17 mouse cellular contexts compared by ENCODE assay signal in genomic region chr9:9101482-9102157, GRCm38 (mm10).
DNase-seq lines count a peak whose midpoint lies in the region; ATAC-seq lines count a peak whose summit lies in the region.
"Had no signal": no experiment of that assay in that cellular context is flagged by ENCODE, and none has a peak within 500 bp of the region (broad histone marks: within the 10 kb centered on the region; RNA-seq: fewer than 3 reads in every experiment).

No protein-coding gene starts in this region.

- H3K4me3 ChIP-seq in hindbrain, embryonic 13.5 days, result no peak overlapping the region
- no peak overlapping the region for H3K4me3 ChIP-seq in hindbrain, embryonic 10.5 days
- H3K4me3 ChIP-seq in midbrain, embryonic 15.5 days, result no peak overlapping the region
- H3K4me3 ChIP-seq in midbrain, embryonic 14.5 days (replicated peaks; ENCODE audit: low read depth, low read length), result no peak overlapping the region
- no peak overlapping the region for H3K4me3 ChIP-seq in forebrain, embryonic 11.5 days (ENCODE audit: low read depth, low read length)
- H3K4me3 ChIP-seq: intestine, embryonic 15.5 days; liver, embryonic 13.5 days; midbrain, embryonic 12.5 days had no signal

- no peak for DNase-seq in hindbrain, embryonic 10.5 days (ENCODE audit: low spot score)
- no peak for DNase-seq in midbrain, embryonic 14.5 days
- DNase-seq in ZHBTc4 (ENCODE audit: low read depth, low spot score), result peak; percentile 64
- peak; percentile 15 to 18 for DNase-seq in left cerebral cortex, postnatal 14 days (ENCODE audit: low spot score in 2 of 2)
- DNase-seq in forebrain, embryonic 11.5 days (ENCODE audit: low spot score), result no peak
- DNase-seq in cerebellum, adult 18-20 months, result no peak
- DNase-seq: B cell, adult 2 months; cerebellum, adult 11 months; heart, adult 18-20 months; heart, postnatal 10 days; liver, embryonic 13.5 days had no signal

- WGBS in hindbrain, embryonic 13.5 days, result 76% methylated on average over 12 of the region's 12 CpGs
- WGBS in hindbrain, embryonic 10.5 days, result 80% methylated on average over 12 of the region's 12 CpGs
- WGBS in midbrain, embryonic 15.5 days, result 68% methylated on average over 12 of the region's 12 CpGs
- WGBS in midbrain, embryonic 14.5 days, result 65% methylated on average over 12 of the region's 12 CpGs
- WGBS in forebrain, embryonic 11.5 days, result 82% methylated on average over 12 of the region's 12 CpGs

- no peaks in the 10 kb centered on the region for H3K9me3 ChIP-seq in hindbrain, embryonic 13.5 days
- no peaks in the 10 kb centered on the region for H3K9me3 ChIP-seq in hindbrain, embryonic 10.5 days
- no peaks in the 10 kb centered on the region for H3K9me3 ChIP-seq in midbrain, embryonic 15.5 days
- H3K9me3 ChIP-seq in midbrain, embryonic 14.5 days (ENCODE audit: control insufficient read depth, low read length), result no peaks in the 10 kb centered on the region
- H3K9me3 ChIP-seq in forebrain, embryonic 11.5 days (ENCODE audit: control insufficient read depth, low read length), result no peaks in the 10 kb centered on the region
- H3K9me3 ChIP-seq: intestine, embryonic 15.5 days; liver, embryonic 13.5 days; midbrain, embryonic 12.5 days had no signal

- no peak overlapping the region for H3K27ac ChIP-seq in hindbrain, embryonic 13.5 days
- H3K27ac ChIP-seq in hindbrain, embryonic 10.5 days, result no peak overlapping the region
- no peak overlapping the region for H3K27ac ChIP-seq in midbrain, embryonic 15.5 days
- no peak overlapping the region for H3K27ac ChIP-seq in midbrain, embryonic 14.5 days (replicated peaks; ENCODE audit: low read depth, low read length)
- H3K27ac ChIP-seq in forebrain, embryonic 11.5 days (ENCODE audit: low read depth, low read length), result no peak overlapping the region
- H3K27ac ChIP-seq: intestine, embryonic 15.5 days; kidney, postnatal 0 days; liver, embryonic 13.5 days; midbrain, embryonic 12.5 days had no signal

- H3K27me3 ChIP-seq in hindbrain, embryonic 13.5 days, result no peaks in the 10 kb centered on the region
- H3K27me3 ChIP-seq in hindbrain, embryonic 10.5 days (ENCODE audit: insufficient read depth, poor library complexity, severe bottlenecking), result no peaks in the 10 kb centered on the region
- no peaks in the 10 kb centered on the region for H3K27me3 ChIP-seq in midbrain, embryonic 15.5 days (replicated peaks)
- no peaks in the 10 kb centered on the region for H3K27me3 ChIP-seq in midbrain, embryonic 14.5 days (ENCODE audit: control insufficient read depth, insufficient read depth, low read length)
- H3K27me3 ChIP-seq in forebrain, embryonic 11.5 days (ENCODE audit: control insufficient read depth, insufficient read depth, low read length), result no peaks in the 10 kb centered on the region
- H3K27me3 ChIP-seq: intestine, embryonic 15.5 days; liver, embryonic 13.5 days; midbrain, embryonic 12.5 days had no signal

- peak; percentile 46; the same call in 1 of the 2 replicates for ATAC-seq in hindbrain, embryonic 13.5 days (ENCODE audit: low FRiP score)
- peak; percentile 48 for ATAC-seq in midbrain, embryonic 15.5 days (replicated peaks)
- no peak for ATAC-seq in midbrain, embryonic 14.5 days (ENCODE audit: low FRiP score, low TSS enrichment)
- no peak for ATAC-seq in forebrain, embryonic 11.5 days (replicated peaks; ENCODE audit: low FRiP score)
- ATAC-seq: activated CD4-positive, CD25-positive, alpha-beta regulatory T cell, adult 4 months; intestine, embryonic 15.5 days had no signal

- H3K4me1 ChIP-seq in hindbrain, embryonic 13.5 days (replicated peaks), result no peaks in the 10 kb centered on the region
- no peaks in the 10 kb centered on the region for H3K4me1 ChIP-seq in hindbrain, embryonic 10.5 days (replicated peaks)
- no peaks in the 10 kb centered on the region for H3K4me1 ChIP-seq in midbrain, embryonic 15.5 days
- H3K4me1 ChIP-seq in midbrain, embryonic 14.5 days (ENCODE audit: control insufficient read depth, insufficient read depth, low read length), result no peaks in the 10 kb centered on the region
- no peaks in the 10 kb centered on the region for H3K4me1 ChIP-seq in forebrain, embryonic 11.5 days (replicated peaks; ENCODE audit: control insufficient read depth, insufficient read depth, low read length)
- H3K4me1 ChIP-seq: intestine, embryonic 15.5 days; liver, embryonic 13.5 days; midbrain, embryonic 12.5 days had no signal

- H3K9ac ChIP-seq in hindbrain, embryonic 13.5 days, result no peak overlapping the region
- H3K9ac ChIP-seq in midbrain, embryonic 15.5 days, result no peak overlapping the region
- no peak overlapping the region for H3K9ac ChIP-seq in midbrain, embryonic 14.5 days (replicated peaks; ENCODE audit: low read length)
- no peak overlapping the region for H3K9ac ChIP-seq in forebrain, embryonic 11.5 days (ENCODE audit: low read length)
- H3K9ac ChIP-seq: intestine, embryonic 15.5 days; liver, embryonic 13.5 days; midbrain, embryonic 12.5 days had no signal

- intact Hi-C loops in left cerebral cortex, postnatal 14 days (cut with DNase I), result no loop called here

- H3K36me3 ChIP-seq in hindbrain, embryonic 13.5 days, result no peaks in the 10 kb centered on the region
- no peaks in the 10 kb centered on the region for H3K36me3 ChIP-seq in hindbrain, embryonic 10.5 days
- no peaks in the 10 kb centered on the region for H3K36me3 ChIP-seq in midbrain, embryonic 15.5 days (replicated peaks)
- no peaks in the 10 kb centered on the region for H3K36me3 ChIP-seq in midbrain, embryonic 14.5 days (ENCODE audit: control insufficient read depth, insufficient read depth, low read length)
- H3K36me3 ChIP-seq in forebrain, embryonic 11.5 days (ENCODE audit: control insufficient read depth, insufficient read depth, low read length), result no peaks in the 10 kb centered on the region
- H3K36me3 ChIP-seq: intestine, embryonic 15.5 days; liver, embryonic 13.5 days; midbrain, embryonic 12.5 days had no signal

- H3K4me2 ChIP-seq in hindbrain, embryonic 13.5 days, result no peak overlapping the region
- H3K4me2 ChIP-seq in midbrain, embryonic 15.5 days, result no peak overlapping the region
- no peak overlapping the region for H3K4me2 ChIP-seq in midbrain, embryonic 14.5 days (ENCODE audit: low read length)
- no peak overlapping the region for H3K4me2 ChIP-seq in forebrain, embryonic 11.5 days (ENCODE audit: low read depth, low read length, severe bottlenecking)
- H3K4me2 ChIP-seq: intestine, embryonic 15.5 days; liver, embryonic 13.5 days; midbrain, embryonic 12.5 days had no signal

Comparison
In these comparisons a context has a peak if more than half of its experiments do, and no peak if none do; other contexts are left out.
1. ATAC-seq: peak in hindbrain, embryonic 13.5 days (single experiment) and midbrain, embryonic 15.5 days (single experiment); none in midbrain, embryonic 14.5 days (single experiment) and forebrain, embryonic 11.5 days (single experiment).
2. DNase-seq: peak in ZHBTc4 (single experiment) and left cerebral cortex, postnatal 14 days (2 of 2); none in hindbrain, embryonic 10.5 days (single experiment), midbrain, embryonic 14.5 days (single experiment), forebrain, embryonic 11.5 days (single experiment) and cerebellum, adult 18-20 months (0 of 2).